Mouse (Mus musculus): Measurements from ENCODE around the gene Hoxa7.

The Hoxa7 gene

DNA sequence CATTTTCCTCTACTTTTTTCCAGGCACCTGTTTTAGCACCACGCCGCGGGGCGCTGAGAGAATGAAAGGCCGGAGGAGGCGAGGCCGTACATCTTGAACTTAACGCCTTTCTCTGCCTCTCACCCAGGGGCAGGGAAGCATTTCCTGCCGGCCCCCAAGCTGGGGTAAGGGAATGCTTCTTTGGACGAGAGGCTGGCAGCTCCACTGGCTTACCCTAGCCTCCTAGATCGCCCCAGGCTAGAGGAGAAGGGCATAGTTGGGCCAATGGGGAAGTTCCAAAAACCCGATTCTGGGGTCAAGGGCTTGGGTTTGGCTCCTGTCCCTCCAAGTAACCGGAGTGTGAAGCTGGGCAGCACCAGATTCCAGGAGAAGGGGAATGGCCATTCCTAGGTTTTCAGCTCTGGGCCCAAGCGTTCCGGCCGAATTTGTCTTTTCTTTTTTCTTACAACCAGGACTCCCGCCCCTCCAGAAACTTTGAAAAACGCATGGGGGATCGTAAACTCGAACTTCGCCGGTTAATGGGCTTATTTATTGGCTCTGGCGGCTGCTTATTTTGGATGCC is 11.4 kb upstream of the Hoxa7 start:
- in situ Hi-C loops (cut with MboI; ENCODE audit: low pct_unique_long_range_greater_than_20kb in 1 of 2, low sequenced_read_pairs in 2 of 2, unreplicated experiment in 1 of 2): loop anchor here in 1 of 2 experiments (25.0 kb wide), 1 partner anchor 1046 kb away; no protein-coding TSS in a partner anchor

DNA sequence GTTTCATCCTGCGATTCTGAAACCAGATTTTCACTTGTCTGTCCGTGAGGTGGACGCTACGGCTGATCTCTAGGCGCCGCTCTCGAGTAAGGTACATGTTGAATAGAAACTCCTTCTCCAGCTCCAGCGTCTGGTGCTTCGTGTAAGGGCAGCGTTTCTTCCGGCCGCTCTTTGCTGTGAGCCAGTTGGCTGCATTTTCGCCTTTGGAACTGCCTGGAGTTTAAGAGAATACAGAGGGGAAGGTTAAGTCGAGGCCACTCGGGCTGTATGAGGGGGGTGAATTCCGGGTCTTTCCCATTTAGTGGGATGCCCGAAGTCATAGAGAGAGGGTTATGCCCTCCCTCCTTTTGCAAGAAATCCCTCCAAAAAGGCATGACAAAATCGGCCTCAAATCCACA is 10.9 kb upstream of the Hoxa7 start:
- in situ Hi-C loops (cut with MboI; ENCODE audit: low pct_unique_long_range_greater_than_20kb in 1 of 2, low sequenced_read_pairs in 2 of 2, unreplicated experiment in 1 of 2): loop anchor here in 1 of 2 experiments (25.0 kb wide), 1 partner anchor 1045 kb away; no protein-coding TSS in a partner anchor

DNA sequence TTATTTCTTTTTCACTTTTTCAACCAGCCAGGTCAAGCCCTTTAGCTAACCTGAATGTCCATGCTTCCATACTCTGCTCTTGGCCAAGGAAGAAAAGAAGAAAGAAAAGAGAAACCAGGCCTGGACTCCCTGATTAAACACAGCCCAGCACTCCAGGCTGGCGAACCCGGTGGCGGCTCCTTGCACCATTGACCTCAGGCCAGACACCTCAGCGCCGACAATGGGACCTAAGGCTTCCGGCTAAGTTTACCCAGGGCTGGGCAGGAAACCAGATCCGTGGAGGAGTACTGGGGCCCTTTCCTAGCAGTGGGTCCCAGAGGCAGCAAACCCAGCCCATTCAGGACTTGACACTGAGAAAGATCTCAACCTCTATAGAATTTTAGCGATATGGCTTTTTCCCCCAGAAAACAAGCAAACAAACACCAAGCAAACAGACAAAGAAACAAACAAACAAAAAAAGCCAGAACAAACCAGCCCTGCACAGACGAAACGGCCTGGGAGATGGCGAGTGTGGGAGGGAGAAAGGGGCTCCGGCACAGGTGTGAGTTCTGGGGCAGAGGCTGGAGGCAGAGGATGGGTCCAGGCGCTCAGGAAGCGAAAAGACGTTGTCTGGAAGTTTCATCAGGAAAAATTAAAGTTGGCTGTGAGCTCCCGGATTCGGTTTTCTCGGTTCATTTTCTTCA is 10.4 kb upstream of the Hoxa7 start:
- in situ Hi-C loops (cut with MboI; ENCODE audit: low pct_unique_long_range_greater_than_20kb in 1 of 2, low sequenced_read_pairs in 2 of 2, unreplicated experiment in 1 of 2): loop anchor here in 1 of 2 experiments (25.0 kb wide), 1 partner anchor 1045 kb away; no protein-coding TSS in a partner anchor

DNA sequence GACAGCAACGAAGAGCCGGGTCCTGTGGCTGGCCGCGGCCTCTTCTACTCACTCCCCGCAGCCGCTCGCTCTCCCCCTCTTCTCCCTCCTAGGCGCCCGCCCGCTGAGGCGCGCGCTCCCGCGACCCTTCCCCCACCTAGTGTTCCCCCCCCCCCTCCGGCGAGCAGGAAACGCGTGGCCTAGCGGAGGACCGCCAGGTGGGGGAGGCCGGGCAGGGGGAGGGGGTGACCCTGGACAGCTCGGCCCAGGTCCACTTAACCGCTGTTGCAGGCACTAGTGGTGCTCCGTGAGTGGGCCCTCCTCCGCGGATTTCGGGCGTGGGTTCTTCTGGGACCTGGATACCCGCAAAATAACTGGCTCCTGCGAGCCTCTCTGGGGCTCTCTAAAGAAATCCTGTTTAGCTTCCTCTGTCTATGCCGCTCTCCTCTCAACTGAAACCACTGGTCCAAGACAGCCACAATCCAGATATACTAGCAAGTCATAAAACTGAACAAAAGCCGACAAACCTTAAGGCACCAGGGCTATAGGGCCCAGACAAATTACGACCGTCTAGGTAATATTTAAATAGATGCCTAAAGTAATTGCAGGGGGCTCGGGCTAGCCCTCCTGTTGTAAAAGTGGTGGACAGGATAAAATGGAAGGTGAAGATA is 9.0 kb upstream of the Hoxa7 start, which contains the start of gene Hoxa9:
Hoxa9 (minus strand) TSS at position 574 of the 650 bp plus-strand sequence.
- in situ Hi-C loops (cut with MboI; ENCODE audit: low pct_unique_long_range_greater_than_20kb in 1 of 2, low sequenced_read_pairs in 2 of 2, unreplicated experiment in 1 of 2): loop anchor here in 1 of 2 experiments (25.0 kb wide), 1 partner anchor 1043 kb away; no protein-coding TSS in a partner anchor

DNA sequence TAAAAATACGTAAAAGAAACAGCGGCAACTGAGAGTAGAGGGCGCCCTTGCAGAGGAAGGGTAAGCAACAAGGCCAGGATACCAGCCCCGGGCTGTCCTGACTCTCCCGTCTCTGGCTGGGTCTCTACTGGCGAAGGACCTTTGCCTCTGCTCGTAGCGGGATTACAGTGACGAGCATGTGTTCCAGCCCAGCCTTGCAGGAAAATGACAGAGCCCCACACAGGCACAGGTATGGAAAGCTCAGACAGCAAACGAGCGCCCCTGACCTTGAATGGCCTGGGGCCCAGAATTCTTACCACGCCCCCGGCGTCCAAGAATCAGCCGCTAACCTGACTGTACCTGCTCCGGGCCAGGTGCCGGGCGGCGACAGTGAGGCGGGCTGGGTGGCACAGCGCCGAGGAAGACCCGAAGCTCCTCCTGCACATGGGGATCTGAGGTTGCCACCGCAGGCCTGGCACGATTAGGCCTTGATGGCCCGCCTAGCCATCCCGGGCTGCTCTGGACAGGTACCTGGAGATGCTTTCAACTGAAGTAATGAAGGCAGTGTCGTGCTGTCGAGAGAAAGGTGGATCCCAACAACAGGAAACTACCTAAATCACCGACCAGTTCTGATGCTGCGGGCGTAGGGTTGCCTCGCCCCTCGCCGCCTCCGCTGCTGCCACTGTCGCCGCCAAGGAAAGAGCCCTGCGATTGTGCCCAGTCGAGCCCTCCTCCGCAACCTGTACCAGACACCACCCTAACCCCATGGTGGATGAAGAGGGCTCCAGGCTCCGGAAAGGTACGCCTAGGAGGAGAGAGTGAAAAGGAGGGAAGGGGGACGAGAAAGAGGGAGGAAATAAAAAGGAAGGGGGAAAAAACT is 8.1 kb upstream of the Hoxa7 start:
- in situ Hi-C loops (cut with MboI; ENCODE audit: low pct_unique_long_range_greater_than_20kb in 1 of 2, low sequenced_read_pairs in 2 of 2, unreplicated experiment in 1 of 2): loop anchor here (10.0 to 25.0 kb wide), 3 partner anchors 445 to 1042 kb away; no protein-coding TSS in a partner anchor

DNA sequence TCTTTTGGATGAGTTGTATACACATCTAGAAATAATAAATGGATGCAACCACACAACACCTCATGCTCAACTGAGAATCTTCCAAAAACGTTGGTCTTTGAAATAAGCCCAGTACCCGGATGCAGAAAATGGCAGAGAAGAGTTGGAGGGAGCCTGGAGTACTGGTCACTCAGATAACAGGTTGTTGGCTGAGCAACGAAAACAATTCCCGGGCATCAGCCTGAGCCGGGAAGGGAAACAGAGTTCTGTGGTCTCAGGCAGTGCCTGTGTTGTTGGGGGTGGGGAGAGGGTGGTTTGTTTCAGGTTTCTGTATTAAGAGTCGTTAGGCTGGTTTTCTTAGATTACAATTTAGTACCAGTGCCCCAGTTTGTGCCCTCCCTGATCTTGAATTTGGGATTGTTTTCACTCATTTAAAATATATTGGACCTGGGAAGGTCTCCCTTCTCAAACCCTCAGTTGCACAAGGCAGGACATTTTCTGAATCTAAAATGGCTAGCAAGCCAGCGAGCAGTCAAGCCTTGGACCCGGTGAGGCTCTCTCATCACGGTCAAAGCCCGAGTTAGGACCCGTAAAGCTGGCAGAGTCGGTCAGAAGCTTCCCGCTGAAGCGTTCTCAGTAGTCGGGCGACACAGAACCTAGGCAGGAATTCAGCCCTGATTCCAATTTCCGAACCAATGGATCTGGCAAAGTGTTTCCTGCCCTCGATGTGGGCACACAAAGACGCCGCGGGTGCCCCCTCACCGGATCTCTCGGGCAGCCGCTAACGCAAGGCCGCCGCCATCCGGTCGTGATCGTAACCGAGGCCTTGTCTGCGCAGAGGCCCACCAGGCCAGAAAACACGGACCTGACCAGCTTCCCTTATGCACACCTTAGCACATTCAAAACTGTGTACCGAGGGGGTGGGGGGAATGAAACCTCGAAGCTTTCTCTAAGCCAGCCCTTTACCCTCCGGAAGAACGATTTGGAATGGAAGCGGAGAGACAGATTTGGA is 7.1 kb upstream of the Hoxa7 start:
- in situ Hi-C loops (cut with MboI; ENCODE audit: low pct_unique_long_range_greater_than_20kb in 1 of 2, low sequenced_read_pairs in 2 of 2, unreplicated experiment in 1 of 2): loop anchor here (10.0 to 25.0 kb wide), 3 partner anchors 444 to 1041 kb away; no protein-coding TSS in a partner anchor

DNA sequence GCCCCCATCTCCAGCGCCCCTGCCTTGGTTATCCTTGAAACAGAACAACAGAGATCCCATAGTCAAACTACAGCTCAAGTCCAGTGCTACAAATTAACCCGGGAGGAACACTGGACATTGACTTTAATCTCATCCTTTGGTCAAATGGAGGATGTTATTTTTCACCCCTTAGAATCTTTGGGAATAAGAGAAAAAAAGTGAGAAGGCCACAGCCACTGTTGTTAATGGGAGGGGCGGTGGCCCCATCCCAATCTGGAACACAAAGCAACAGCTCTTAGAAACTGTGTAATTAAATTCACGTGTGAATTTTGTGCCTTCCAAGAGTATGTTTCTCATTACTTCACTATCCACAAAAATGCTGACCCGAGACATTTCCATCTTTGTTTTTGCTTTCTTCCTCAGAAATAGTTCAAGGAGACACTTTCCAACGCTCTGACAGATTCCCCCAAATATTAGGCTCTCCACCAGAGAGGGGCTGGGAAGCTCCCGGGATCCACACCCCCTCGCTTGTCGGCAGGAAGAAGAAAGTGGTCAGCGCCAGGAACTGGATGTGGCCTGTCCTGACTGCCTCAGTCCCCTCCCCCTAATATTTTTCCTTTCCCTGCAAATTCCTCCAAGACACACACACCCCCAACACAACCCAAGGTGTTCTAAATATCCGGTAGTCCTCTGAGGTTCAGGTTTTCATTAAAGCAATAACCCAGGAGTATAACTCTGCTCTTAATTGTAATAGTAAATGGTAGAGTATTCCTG is 6.0 kb upstream of the Hoxa7 start:
- in situ Hi-C loops (cut with MboI; ENCODE audit: low pct_unique_long_range_greater_than_20kb in 1 of 2, low sequenced_read_pairs in 2 of 2, unreplicated experiment in 1 of 2): loop anchor here (10.0 to 25.0 kb wide), 3 partner anchors 443 to 1040 kb away; no protein-coding TSS in a partner anchor

DNA sequence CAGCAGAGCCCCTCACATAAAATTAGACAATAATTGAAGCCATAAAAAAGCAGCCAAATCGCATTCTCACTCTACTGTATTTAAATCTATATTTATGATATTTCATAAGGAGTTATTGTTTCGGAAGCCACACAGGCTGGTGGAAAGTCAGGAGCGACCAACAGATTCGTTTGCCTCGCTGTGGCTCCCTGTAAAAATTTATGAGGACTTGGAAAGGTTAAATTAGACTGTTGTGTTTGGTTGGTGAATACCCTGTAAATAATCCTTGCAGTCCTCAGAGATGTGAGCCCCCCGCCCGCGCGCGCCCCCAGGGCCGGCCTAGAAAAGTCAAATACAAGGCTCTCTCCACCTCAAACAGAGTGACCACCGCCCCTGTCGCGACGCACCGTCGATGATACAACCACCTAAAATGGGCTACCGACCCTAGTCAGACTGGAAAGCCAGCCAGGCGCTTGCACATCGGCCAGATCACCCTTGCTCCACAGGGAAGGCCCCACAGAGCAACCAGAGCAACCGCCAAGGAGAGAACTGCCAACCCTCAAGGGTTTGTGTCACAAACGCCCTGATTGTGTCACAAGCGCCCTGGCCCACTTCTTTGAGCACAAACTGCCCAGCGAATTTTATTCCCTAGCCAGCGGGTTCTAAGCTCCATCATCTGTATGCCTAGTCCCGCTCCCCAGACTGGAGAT is 5.1 kb upstream of the Hoxa7 start:
- in situ Hi-C loops (cut with MboI; ENCODE audit: low pct_unique_long_range_greater_than_20kb in 1 of 2, low sequenced_read_pairs in 2 of 2, unreplicated experiment in 1 of 2): loop anchor here (10.0 to 25.0 kb wide), 3 partner anchors 442 to 1039 kb away; no protein-coding TSS in a partner anchor

DNA sequence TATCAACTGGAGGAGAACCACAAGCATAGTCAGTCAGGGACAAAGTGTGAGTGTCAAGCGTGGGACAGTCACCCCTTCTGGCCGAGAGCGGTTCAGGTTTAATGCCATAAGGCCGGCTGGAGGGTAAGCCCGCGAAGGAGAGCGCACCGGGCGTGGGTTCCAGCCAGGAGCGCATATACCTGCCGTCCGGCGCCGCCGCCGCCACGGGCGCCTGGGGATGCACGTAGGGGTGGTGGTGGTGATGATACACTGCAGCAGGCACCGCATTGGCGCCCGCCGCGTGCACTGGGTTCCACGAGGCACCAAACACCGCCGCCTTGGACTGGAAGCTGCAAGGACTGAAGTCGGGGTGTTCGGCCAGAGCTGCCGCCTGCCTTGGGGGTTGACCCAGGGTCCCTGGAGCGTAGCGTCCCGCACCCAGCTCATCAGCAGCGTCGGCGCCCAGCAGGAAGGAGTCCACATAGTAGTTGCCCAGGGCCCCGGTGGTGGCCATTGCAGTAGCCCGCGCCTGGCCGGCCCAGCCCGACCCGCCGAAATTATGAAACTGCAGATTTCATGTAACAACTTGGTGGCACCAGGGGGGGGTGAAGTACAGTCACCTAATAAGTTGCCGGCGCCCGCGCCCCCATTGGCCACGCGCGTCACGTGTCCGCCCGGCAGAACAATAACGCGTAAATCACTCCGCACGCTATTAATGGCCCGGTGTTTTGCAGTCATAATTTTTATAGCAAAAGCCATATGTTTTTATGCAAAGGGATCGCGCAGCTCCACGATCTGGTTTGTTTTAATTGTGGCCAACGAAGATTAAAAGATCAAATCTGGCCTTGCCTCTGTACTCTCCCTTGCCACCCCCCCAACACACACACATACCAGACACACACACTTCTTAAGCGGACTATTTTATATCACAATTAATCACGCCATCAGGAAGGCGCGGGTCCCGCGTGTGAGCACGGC is 4.2 kb upstream of the Hoxa7 start:
- in situ Hi-C loops (cut with MboI; ENCODE audit: low pct_unique_long_range_greater_than_20kb in 1 of 2, low sequenced_read_pairs in 2 of 2, unreplicated experiment in 1 of 2): loop anchor here (10.0 to 25.0 kb wide), 3 partner anchors 441 to 1039 kb away; no protein-coding TSS in a partner anchor

DNA sequence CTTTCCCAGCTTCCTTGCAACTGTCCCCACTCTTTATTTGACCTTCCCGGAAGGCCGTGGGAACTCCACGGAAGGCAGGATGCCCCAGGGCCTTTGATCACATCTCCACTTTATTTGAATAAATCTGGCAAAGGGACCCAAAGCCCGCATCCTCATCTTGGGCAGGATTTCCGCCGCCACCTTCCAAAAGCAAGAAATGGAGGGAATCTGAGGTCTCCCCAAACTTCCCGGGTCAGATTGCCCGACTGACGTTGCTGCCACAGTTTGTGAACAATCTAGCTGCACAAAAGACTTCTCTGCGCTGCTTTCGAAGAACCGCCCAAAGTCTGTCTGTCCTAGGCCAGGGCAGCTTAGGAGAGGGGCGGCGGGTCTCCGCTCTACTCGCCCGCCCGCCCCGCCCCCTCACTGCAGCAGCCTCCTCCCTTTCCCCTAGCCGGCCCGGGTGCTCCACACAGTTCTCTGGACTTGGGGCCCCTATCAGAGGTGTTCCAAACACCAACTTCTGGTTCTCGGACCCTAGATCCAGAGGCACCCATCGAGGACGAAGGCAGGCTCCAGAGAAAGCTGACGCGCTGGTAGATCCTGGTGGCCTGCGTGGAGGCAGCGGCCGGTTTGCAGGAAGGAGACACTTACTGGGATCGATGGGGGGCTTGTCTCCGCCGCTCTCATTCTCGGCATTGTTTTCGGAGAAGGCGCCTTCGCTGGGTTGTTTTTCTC is 3.4 kb upstream of the Hoxa7 start:
- in situ Hi-C loops (cut with MboI; ENCODE audit: low pct_unique_long_range_greater_than_20kb in 1 of 2, low sequenced_read_pairs in 2 of 2, unreplicated experiment in 1 of 2): loop anchor here (5.0 to 25.0 kb wide), 5 partner anchors 363 to 1038 kb away; no protein-coding TSS in a partner anchor

DNA sequence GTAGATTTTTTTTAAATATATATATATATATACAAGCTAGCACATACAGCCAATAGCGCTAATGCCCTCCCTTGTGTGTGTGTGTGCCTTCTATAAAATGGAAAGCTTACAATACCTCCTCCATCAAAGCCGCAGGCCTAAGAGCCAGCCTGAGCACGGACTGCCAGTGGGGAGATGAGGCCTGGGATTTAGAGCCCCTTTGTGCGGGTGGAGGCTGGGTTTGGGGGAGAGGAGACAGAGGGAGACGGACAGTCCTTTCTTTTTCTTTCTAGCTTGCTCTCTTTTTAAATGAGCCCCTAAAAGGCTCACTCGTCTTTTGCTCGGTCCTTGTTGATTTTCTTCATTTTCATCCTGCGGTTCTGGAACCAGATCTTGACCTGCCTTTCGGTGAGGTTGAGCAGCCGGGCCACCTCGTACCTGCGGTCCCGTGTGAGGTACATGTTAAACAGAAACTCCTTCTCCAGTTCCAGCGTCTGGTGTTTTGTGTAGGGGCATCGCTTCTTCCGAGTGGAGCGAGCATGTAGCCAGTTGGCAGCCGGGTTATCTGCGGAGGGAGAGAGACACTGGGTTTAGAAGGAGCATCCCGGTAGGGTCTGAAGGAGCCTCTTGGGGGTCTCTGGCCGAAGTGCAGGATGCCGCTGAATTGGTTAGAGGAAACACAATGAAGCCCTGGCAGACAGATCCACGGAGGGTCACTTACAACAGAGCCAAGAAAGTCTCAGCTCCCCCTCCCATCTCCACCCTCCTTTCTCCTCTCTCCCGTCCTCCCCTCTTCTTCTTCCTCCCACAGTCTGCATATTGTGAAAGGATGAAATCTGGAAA is 2.5 kb upstream of the Hoxa7 start:
- in situ Hi-C loops (cut with MboI; ENCODE audit: low pct_unique_long_range_greater_than_20kb in 1 of 2, low sequenced_read_pairs in 2 of 2, unreplicated experiment in 1 of 2): loop anchor here (5.0 to 25.0 kb wide), 5 partner anchors 362 to 1037 kb away; no protein-coding TSS in a partner anchor

DNA sequence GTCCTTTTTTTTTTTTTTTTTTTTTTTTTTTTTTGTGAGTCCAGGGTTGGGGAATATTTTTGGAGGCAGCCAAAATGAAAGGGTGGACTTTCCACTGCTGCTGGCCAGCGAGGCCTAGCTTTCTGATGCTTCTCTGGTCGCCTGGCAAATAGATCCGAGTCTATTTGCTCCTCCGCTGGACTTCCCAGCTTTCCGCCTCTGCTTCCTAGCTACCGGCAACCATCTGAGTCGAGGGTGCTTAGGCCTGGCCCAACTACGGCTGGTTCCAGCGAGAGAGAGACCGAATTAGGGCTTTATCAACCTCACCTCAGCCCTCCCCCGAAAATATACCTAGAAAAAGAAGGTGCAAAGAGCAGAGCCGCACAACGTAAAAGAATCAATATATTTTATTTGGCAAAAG is 1.1 kb upstream of the Hoxa7 start:
- in situ Hi-C loops (cut with MboI; ENCODE audit: low pct_unique_long_range_greater_than_20kb in 1 of 2, low sequenced_read_pairs in 2 of 2, unreplicated experiment in 1 of 2): loop anchor here (5.0 to 25.0 kb wide), 5 partner anchors 360 to 1035 kb away; no protein-coding TSS in a partner anchor

DNA sequence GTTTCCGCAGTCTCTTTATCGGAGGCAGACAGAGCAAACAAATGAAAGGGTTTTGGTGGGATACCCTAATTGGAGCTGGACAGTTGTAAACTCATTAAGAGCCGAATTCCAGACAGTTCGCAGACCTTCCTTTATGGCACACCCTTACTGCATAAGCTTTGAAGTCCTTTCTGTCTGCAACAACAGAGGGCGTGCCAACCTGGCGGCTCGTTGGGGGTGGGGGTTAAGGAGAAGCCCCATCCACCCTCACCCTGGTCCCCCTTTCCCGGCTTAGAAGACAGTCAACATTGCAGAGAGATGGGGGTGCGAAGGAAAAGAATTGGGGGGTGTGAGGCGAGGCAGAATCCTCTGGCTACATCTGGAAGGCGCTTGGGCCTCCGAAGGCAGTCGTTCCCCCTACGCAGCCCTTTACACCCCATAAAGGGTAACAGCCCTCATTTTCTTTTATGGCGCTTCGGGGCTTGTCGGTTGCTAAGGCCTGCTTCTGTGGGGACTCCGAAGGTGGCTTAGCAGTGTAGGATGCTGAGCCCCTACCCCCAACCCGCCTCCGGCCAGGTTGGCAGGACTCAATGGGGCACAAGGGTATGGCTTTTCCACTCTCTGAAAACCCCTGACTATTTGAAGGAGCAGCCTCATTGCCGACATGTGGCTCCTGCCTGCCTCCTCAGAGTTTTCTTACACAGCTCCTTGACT is 485 bp upstream of the Hoxa7 start:
- in situ Hi-C loops (cut with MboI; ENCODE audit: low pct_unique_long_range_greater_than_20kb in 1 of 2, low sequenced_read_pairs in 2 of 2, unreplicated experiment in 1 of 2): loop anchor here (5.0 to 25.0 kb wide), 5 partner anchors 360 to 1035 kb away; no protein-coding TSS in a partner anchor

All from mouse embryonic stem cell (cell line).